Mouse (Mus musculus): ENCODE measurements around the gene Nlgn2. TPM values are rescaled to one million over a fixed set of nuclear protein-coding genes. Genes with fewer than 3 reads are reported as not detected.

The Nlgn2 gene
- total and polyA plus RNA-seq, 2 experiments from 2014 or later, result 20.8 to 126 TPM

DNA sequence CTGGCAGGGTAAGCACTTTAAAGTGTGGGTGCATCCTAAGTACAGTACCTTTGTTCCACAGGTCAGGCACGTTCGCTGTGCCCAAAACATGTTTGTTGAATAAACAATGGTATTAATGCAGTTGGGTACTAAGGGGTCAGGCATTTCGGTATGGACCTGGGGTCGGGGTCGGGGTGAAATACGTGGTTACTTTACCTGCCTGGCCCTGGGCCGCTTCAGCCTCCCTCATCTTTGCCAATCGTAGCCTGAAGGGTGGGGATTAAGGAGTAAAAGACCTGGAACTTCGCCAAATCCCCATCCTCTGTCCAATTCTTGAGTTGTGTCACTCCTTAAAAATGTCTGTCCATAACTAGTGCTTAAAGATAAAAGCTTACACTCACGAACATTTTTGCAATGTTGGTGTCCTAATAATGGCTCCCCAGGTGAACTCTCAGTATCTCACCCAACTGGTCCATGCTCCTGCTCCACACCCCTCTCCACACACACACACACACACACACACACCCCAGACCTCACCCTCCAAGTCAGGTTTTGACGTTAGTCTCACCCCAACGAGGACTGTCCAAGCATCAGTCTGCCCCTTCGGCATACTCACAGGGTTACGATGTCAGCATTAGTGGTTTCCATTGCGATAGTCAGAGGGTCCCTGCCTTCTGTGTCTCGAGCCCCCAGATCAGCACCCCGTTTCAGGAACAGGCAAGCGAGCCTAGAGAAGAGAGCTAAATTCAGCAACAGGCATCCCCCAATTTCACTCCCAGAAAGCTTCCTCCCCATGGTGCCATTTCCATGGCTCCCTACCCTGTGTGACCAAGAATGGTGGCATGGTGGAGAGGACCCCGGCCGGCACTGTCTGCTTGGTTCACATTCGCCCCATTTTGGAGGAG lies 44.4 kb upstream of the Nlgn2 start:
- peak overlapping the region; percentile 34; the same call in 1 of the 2 replicates for H3K4me3 ChIP-seq (ENCODE audit: low read length)
- 58% methylated on average over 21 of the region's 21 CpGs for WGBS
- H3K4me1 ChIP-seq (ENCODE audit: insufficient read depth, low read length), result peaks cover 4% of the 10 kb centered on the region; the same call in 1 of the 2 replicates
- no peak overlapping the region for H3K27ac ChIP-seq
- peak overlapping the region; percentile 54 for H3K4me2 ChIP-seq (ENCODE audit: low read depth, low read length)
- H3K9ac ChIP-seq (replicated peaks; ENCODE audit: low read length), result 0 out of 2 replicates have a peak overlapping the region, but pooled peaks have one; percentile 37
- DNase-seq (ENCODE audit: low spot score) (no peak), ATAC-seq (no peak)
- no peak for TF ChIP-seq CTCF (IDR thresholded peaks at IDR 0.05; ENCODE audit: low read depth)
- H3K9me3 ChIP-seq (ENCODE audit: low read length), result no peaks in the 10 kb centered on the region
- H3K36me3 ChIP-seq (ENCODE audit: insufficient read depth, low read length), result no peaks in the 10 kb centered on the region
- no peaks in the 10 kb centered on the region for H3K27me3 ChIP-seq (ENCODE audit: insufficient read depth, low read length)

DNA sequence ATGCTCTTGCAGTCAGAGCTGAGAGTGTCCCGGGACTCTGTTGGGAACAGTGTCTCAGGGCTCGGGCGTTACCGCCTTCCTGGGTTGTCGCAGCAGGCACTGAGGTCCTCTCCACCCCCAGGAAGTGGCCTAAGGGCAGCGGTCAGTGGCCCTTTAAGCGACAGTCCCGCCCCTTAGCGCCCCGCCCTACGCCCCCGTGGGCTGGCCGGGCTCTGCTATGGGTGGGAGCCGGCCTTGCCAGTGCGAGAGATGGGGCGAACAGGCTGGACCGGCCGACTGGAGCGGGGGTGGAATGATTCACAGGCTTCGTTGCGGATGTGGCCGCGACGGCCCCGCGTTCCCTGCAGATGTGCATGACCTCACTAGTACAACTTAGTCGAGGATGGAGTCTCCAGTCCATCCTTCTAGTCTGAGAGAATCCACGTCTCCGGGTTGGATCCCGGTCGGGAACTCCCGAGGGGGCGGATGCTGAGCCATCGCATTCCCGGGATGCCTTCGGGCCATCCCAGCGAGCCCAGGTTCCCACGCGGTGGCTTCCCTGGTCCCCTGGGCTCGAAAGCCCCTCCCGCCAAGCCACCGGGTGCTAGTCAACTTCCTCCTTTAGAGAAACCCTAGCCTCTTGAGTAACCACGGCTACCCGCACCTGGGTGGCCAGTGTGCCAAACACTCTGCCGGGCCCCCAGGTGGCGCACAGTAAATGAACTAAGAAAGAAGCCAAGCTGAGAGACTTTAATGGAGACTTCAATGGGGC lies 43.4 kb upstream of the Nlgn2 start, which contains the start of gene Kctd11:
Gene Kctd11, minus strand, starts transcription at position 554 of the 751 bp plus-strand sequence.
- Histone ChIP-seq H3K27ac (peak within 1 kb of the TSS; percentile 57), H3K4me3 (ENCODE audit: low read length) (peak within 1 kb of the TSS; percentile 34), H3K4me1 (ENCODE audit: insufficient read depth, low read length) (peaks cover 5% of the 10 kb centered on the region; the same call in 1 of the 2 replicates), H3K9me3 (ENCODE audit: low read length) (no peaks in the 10 kb centered on the region), H3K4me2 (ENCODE audit: low read depth, low read length) (peak within 1 kb of the TSS; percentile 54), H3K27me3 (ENCODE audit: insufficient read depth, low read length) (no peaks in the 10 kb centered on the region), H3K9ac (replicated peaks; ENCODE audit: low read length) (peak within 1 kb of the TSS; percentile 37; the same call in 1 of the 2 replicates), H3K36me3 (ENCODE audit: insufficient read depth, low read length) (no peaks in the 10 kb centered on the region)
- ATAC-seq (peak; percentile 87), DNase-seq (ENCODE audit: low spot score) (peak; percentile 78)
- under 1% methylated on average over 45 of the region's 46 CpGs for WGBS
- 0 out of 2 replicates have a peak, but pooled peaks have one; percentile 13 for TF ChIP-seq CTCF (IDR thresholded peaks at IDR 0.05; ENCODE audit: low read depth)

DNA sequence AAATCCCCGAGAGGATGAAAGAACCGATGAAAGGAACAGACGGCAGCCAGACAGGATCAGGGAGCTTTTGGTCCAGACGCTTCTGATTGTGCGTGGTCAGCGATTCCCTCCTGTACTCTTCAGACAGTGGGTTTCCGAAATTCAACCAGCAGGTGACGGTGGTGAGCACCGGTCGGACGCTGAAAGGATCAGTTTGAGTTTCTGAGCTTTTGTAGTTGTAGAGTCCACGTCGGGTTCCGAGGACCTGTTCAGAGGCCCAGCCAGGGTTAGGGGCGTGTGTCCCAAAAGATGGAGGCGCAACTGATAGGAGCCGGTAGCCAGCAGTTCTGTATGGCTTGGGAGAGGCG lies 42.9 kb upstream of the Nlgn2 start:
- ATAC-seq, result peak; percentile 52

DNA sequence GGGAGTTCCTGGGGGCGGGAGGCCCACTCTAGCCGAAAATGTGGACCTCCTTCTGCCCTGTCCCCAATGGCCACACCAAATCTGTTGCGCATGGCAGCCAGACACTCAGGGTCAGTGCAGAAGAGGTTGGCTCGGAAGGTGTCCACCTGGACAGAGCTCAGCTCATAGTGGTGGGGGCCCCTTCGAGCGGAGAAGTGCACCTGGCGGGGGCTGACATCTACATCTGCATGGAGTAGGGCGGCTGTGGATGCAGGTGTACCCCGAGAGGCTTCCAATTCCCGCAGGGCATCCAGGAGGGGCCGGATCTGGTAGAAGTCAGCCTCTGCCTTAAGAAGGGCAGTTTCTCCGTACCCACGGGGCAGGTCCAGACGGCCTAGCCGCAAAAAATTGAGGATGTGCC lies 42.1 kb upstream of the Nlgn2 start:
- Histone ChIP-seq H3K9me3 (ENCODE audit: low read length) (no peaks in the 10 kb centered on the region), H3K4me1 (ENCODE audit: insufficient read depth, low read length) (peaks cover 5% of the 10 kb centered on the region; the same call in 1 of the 2 replicates), H3K27ac (no peak overlapping the region), H3K4me3 (ENCODE audit: low read length) (peak overlapping the region; percentile 34), H3K9ac (replicated peaks; ENCODE audit: low read length) (peak overlapping the region; percentile 37; the same call in 1 of the 2 replicates), H3K4me2 (ENCODE audit: low read depth, low read length) (peak overlapping the region; percentile 54), H3K36me3 (ENCODE audit: insufficient read depth, low read length) (no peaks in the 10 kb centered on the region), H3K27me3 (ENCODE audit: insufficient read depth, low read length) (no peaks in the 10 kb centered on the region)
- WGBS, result 58% methylated on average over 15 of the region's 15 CpGs
- ATAC-seq, result no peak
- no peak for DNase-seq (ENCODE audit: low spot score)
- TF ChIP-seq CTCF (IDR thresholded peaks at IDR 0.05; ENCODE audit: low read depth), result no peak

More for the DNA sequence above, 42.9 kb upstream of the Nlgn2 start:
- H3K9ac ChIP-seq (replicated peaks; ENCODE audit: low read length), result peak overlapping the region; percentile 37; the same call in 1 of the 2 replicates
- TF ChIP-seq CTCF (IDR thresholded peaks at IDR 0.05; ENCODE audit: low read depth), result peak; percentile 86
- H3K9me3 ChIP-seq (ENCODE audit: low read length), result no peaks in the 10 kb centered on the region
- peak overlapping the region; percentile 57 for H3K27ac ChIP-seq
- DNase-seq (ENCODE audit: low spot score), result peak; percentile 83
- peaks cover 5% of the 10 kb centered on the region; the same call in 1 of the 2 replicates for H3K4me1 ChIP-seq (ENCODE audit: insufficient read depth, low read length)
- peak overlapping the region; percentile 54 for H3K4me2 ChIP-seq (ENCODE audit: low read depth, low read length)
- no peaks in the 10 kb centered on the region for H3K27me3 ChIP-seq (ENCODE audit: insufficient read depth, low read length)
- WGBS, result under 1% methylated on average over 18 of the region's 18 CpGs
- no peaks in the 10 kb centered on the region for H3K36me3 ChIP-seq (ENCODE audit: insufficient read depth, low read length)
- H3K4me3 ChIP-seq (ENCODE audit: low read length), result peak overlapping the region; percentile 34

DNA sequence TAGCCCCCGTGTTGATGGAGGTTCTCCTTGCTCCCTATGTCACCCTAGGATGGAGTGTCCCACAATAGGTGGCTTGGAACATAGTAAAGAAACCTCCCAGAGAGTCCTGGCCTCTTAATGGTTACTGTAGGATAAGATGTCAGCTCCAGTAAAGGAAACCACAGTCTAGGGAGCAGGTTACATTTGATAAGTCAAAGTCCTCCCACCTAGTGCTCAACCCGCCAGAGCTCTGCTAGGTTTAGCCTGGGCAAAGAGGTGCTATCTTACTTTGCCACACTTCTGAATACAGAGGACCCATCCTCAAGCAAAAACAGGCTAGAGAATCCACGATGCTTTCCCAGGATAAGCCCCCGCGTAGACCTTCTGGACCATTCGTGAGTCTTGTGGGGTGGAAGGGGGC lies 41.4 kb upstream of the Nlgn2 start:
- Histone ChIP-seq H3K4me1 (ENCODE audit: insufficient read depth, low read length) (peaks cover 5% of the 10 kb centered on the region; the same call in 1 of the 2 replicates), H3K27ac (no peak overlapping the region), H3K27me3 (ENCODE audit: insufficient read depth, low read length) (no peaks in the 10 kb centered on the region), H3K4me2 (ENCODE audit: low read depth, low read length) (no peak overlapping the region), H3K9me3 (ENCODE audit: low read length) (no peaks in the 10 kb centered on the region), H3K36me3 (ENCODE audit: insufficient read depth, low read length) (no peaks in the 10 kb centered on the region), H3K9ac (replicated peaks; ENCODE audit: low read length) (no peak overlapping the region), H3K4me3 (ENCODE audit: low read length) (no peak overlapping the region)
- no peak for TF ChIP-seq CTCF (IDR thresholded peaks at IDR 0.05; ENCODE audit: low read depth)
- DNase-seq (ENCODE audit: low spot score) (no peak), ATAC-seq (no peak)
- 89% methylated on average over 6 of the region's 6 CpGs for WGBS

DNA sequence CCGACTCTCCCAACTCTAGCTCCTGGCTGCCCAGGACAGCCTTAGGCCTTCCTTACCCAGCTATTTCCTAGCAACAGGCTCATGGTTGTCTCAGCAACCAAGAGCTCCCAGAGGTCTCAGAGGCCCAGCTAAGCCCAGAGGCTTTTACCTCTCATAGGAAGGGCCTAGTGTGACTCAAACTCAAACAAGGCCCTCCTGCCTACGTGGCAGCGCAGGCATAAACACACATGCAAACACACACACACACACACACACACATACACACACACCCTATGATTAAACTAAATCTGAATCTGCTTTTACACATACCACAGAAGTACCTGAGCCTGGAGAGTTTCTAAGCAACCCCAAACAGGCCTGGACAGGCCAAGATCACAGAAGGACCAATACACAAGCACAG lies 40.8 kb upstream of the Nlgn2 start:
- ATAC-seq (no peak), DNase-seq (ENCODE audit: low spot score) (peak; percentile 18)
- Histone ChIP-seq H3K36me3 (ENCODE audit: insufficient read depth, low read length) (no peaks in the 10 kb centered on the region), H3K9ac (replicated peaks; ENCODE audit: low read length) (no peak overlapping the region), H3K4me3 (ENCODE audit: low read length) (no peak overlapping the region), H3K4me1 (ENCODE audit: insufficient read depth, low read length) (peaks cover 5% of the 10 kb centered on the region; the same call in 1 of the 2 replicates), H3K27ac (no peak overlapping the region), H3K27me3 (ENCODE audit: insufficient read depth, low read length) (no peaks in the 10 kb centered on the region), H3K4me2 (ENCODE audit: low read depth, low read length) (no peak overlapping the region), H3K9me3 (ENCODE audit: low read length) (no peaks in the 10 kb centered on the region)
- 59% methylated on average over 3 of the region's 3 CpGs for WGBS
- TF ChIP-seq CTCF (IDR thresholded peaks at IDR 0.05; ENCODE audit: low read depth), result no peak
